8 mouse cellular contexts compared by ENCODE assay signal in the genomic region with DNA sequence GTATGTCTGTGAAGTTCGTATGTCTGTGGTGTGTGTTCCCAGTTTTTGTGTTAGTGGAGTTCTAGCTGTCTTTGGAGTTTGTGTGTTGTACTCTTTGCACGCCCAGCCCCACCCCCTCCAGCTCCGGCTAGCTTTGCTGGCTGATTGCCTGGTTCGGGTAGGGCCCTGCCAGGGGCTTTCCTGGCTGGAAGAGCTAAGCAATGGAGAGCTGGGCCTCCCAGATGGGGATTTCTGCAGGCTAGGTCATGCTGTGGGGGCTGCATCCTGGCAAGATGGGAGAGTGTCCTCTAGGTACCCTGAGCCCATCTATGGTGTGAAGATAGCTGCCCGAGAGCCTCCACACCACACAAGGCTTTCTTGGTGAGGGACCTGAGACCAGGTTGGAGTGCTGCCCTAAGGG. TPM values are rescaled to one million over a fixed set of nuclear protein-coding genes. Genes with fewer than 3 reads are reported as not detected.
DNase-seq lines count a peak whose midpoint lies in the region; ATAC-seq lines count a peak whose summit lies in the region.

No protein-coding gene starts in this region.

- no peaks in the 10 kb centered on the region for H3K36me3 ChIP-seq in forebrain, embryonic 13.5 days (ENCODE audit: poor library complexity, severe bottlenecking)
- H3K36me3 ChIP-seq in neural tube, embryonic 14.5 days (ENCODE audit: control insufficient read depth, insufficient read depth, low read length) = no peaks in the 10 kb centered on the region

- no peak overlapping the region for H3K4me3 ChIP-seq in forebrain, embryonic 13.5 days
- H3K4me3 ChIP-seq in neural tube, embryonic 14.5 days (ENCODE audit: low read depth, low read length) = no peak overlapping the region

- intact Hi-C loops in heart, postnatal 36 days (cut with DNase I) = no loop called here
- intact Hi-C loops in left cerebral cortex, postnatal 36 days (cut with DNase I) = no loop called here

- H3K4me2 ChIP-seq in forebrain, embryonic 13.5 days = no peak overlapping the region
- no peak overlapping the region for H3K4me2 ChIP-seq in neural tube, embryonic 14.5 days (ENCODE audit: low read depth, low read length)

- peak; percentile 75 for ATAC-seq in forebrain, embryonic 13.5 days
- ATAC-seq in neural tube, embryonic 14.5 days (ENCODE audit: low read depth) = peak; percentile 14; the same call in 1 of the 2 replicates

- H3K9ac ChIP-seq in forebrain, embryonic 13.5 days = no peak overlapping the region; the same call in 1 of the 2 replicates
- H3K9ac ChIP-seq in neural tube, embryonic 14.5 days (replicated peaks; ENCODE audit: low read depth, low read length) = no peak overlapping the region

- H3K4me1 ChIP-seq in forebrain, embryonic 13.5 days = peaks cover 20% of the 10 kb centered on the region
- 0 out of 2 replicates have a peak, but pooled peaks cover 9% of the 10 kb centered on the region for H3K4me1 ChIP-seq in neural tube, embryonic 14.5 days (ENCODE audit: control insufficient read depth, insufficient read depth, low read length)

- no peaks in the 10 kb centered on the region for H3K27me3 ChIP-seq in forebrain, embryonic 13.5 days
- no peaks in the 10 kb centered on the region for H3K27me3 ChIP-seq in neural tube, embryonic 14.5 days (ENCODE audit: control insufficient read depth, insufficient read depth, low read length)

- peak; percentile 48 for DNase-seq in retina, postnatal 1 day
- no peak for DNase-seq in retina, embryonic 14.5 days (ENCODE audit: low spot score)
- peak; percentile 75 to 76 for DNase-seq in heart, postnatal 36 days
- DNase-seq in kidney, postnatal 4 days = peak; percentile 85 to 91
- DNase-seq in left cerebral cortex, postnatal 36 days (ENCODE audit: low spot score in 2 of 2) = no peak
- no peak for DNase-seq in frontal cortex, adult 2 months (ENCODE audit: extremely low spot score in 1 of 2, low spot score in 1 of 2)

- no peaks in the 10 kb centered on the region for H3K9me3 ChIP-seq in forebrain, embryonic 13.5 days (replicated peaks)
- no peaks in the 10 kb centered on the region for H3K9me3 ChIP-seq in neural tube, embryonic 14.5 days (ENCODE audit: control insufficient read depth, low read length)

- H3K27ac ChIP-seq in forebrain, embryonic 13.5 days = peak overlapping the region; percentile 64
- H3K27ac ChIP-seq in neural tube, embryonic 14.5 days (ENCODE audit: low read depth, low read length) = peak overlapping the region; percentile 55; the same call in 1 of the 2 replicates

- 39% methylated on average over 5 of the region's 5 CpGs for whole genome bisulfite sequencing in forebrain, embryonic 13.5 days
- 53% methylated on average over 5 of the region's 5 CpGs for WGBS in neural tube, embryonic 14.5 days

RNA-seq across cellular contexts. Expression of a gene that starts 28.4 kb away (rescaled TPM):
- 13.5 and 13.8 TPM in 2 replicates for polyA plus RNA-seq in forebrain, embryonic 13.5 days (2015; fragmentation: Nextera tagmentation; extraction: Ambion mirVana)
- total RNA-seq in heart, postnatal 36 days (2021) = 10 to 100 TPM; 24.0 to 68.3 TPM
- 18.6 and 19.6 TPM in 2 replicates for polyA plus RNA-seq in neural tube, embryonic 14.5 days (2014; fragmentation: Nextera tagmentation; extraction: Ambion mirVana)
- 10 to 100 TPM; 17.7 to 23.7 TPM for total RNA-seq in left cerebral cortex, postnatal 36 days (2021)
- polyA plus RNA-seq in frontal cortex, adult 2 months (2012; rRNA removed) = 14.1 and 18.7 TPM in 2 replicates

Comparison
In these comparisons a context has a peak if more than half of its experiments do, and no peak if none do; other contexts are left out.
1. DNase-seq: peak in retina, postnatal 1 day (single experiment), heart, postnatal 36 days (2 of 2) and kidney, postnatal 4 days (2 of 2); none in retina, embryonic 14.5 days (single experiment), left cerebral cortex, postnatal 36 days (0 of 2) and frontal cortex, adult 2 months (0 of 2).